ENCODE assay signal across 28 mouse cellular contexts in the genomic region with DNA sequence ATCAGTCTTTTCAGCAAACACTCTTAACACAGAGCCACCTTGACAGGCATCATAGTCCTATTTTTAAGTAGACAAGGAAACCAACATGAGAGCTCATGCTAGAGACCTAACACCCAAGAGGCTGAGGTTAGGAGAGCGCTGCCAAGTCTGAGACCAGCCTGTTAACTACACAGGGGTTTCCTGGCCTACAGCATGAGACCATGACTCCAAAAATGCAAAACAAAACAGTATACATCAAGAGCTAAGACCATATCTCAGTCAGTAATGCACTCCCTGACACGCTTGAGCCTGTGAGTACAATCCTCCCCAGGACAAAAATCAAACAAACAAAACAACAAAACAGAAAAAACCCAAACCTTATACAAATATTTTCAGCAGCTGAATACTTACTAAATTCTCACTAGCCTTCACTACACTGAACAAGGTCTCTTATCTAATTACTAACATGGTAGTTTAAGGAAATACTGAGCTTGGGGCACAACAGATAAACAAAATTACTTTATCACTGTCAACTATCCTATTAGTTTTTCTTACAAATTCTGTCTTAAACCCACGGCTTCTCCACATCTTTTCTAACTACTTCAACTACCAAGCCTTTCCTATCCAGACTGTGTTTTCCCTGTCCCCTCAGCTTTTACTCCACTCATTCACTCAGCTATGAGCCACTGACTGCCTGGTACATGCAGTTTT. TPM values are rescaled to one million over a fixed set of nuclear protein-coding genes. Genes with fewer than 3 reads are reported as not detected.
A peak's percentile ranks its signal among the peaks of the same experiment; 100 is the strongest.
DNase-seq lines count a peak whose midpoint lies in the region; ATAC-seq lines count a peak whose summit lies in the region.
"Had no signal": no experiment of that assay in that cellular context is flagged by ENCODE, and none has a peak within 500 bp of the region (broad histone marks: within the 10 kb centered on the region; RNA-seq: fewer than 3 reads in every experiment).

No protein-coding gene starts in this region.

- intact Hi-C loops in left cerebral cortex, postnatal 10 days (cut with DNase I), result no loop called here

- H3K27ac ChIP-seq in liver, embryonic 12.5 days, result no peak overlapping the region
- H3K27ac ChIP-seq: gastrocnemius, adult 2 months; heart, embryonic 15.5 days; hindbrain, embryonic 10.5 days; hindbrain, embryonic 14.5 days; hindbrain, postnatal 0 days had no signal

- no peaks in the 10 kb centered on the region for H3K27me3 ChIP-seq in liver, embryonic 12.5 days (replicated peaks)
- H3K27me3 ChIP-seq: CH12.LX; heart, embryonic 12.5 days; heart, embryonic 15.5 days had no signal

- WGBS in liver, embryonic 12.5 days (ENCODE audit: insufficient replicate concordance), result 49% methylated on average over 3 of the region's 3 CpGs

- no peak overlapping the region for H3K4me2 ChIP-seq in liver, embryonic 12.5 days
- H3K4me2 ChIP-seq: heart, embryonic 12.5 days; heart, embryonic 15.5 days; hindbrain, embryonic 14.5 days had no signal

- H3K9me3 ChIP-seq in liver, embryonic 12.5 days (replicated peaks), result no peaks in the 10 kb centered on the region
- H3K9me3 ChIP-seq: heart, embryonic 12.5 days; heart, embryonic 15.5 days; hindbrain, embryonic 10.5 days had no signal

- ATAC-seq in liver, embryonic 12.5 days, result peak; percentile 55; the same call in 1 of the 2 replicates
- ATAC-seq in erythroid progenitor cell, adult 5-6 weeks (replicated peaks; ENCODE audit: low FRiP score, poor library complexity, severe bottlenecking), result 0 out of 2 replicates have a peak, but pooled peaks have one; percentile 36
- ATAC-seq in megakaryocyte-erythroid progenitor cell, adult 5-6 weeks (replicated peaks; ENCODE audit: low FRiP score, low TSS enrichment, poor library complexity, severe bottlenecking), result peak; percentile 81
- ATAC-seq: activated CD4-positive, CD25-positive, alpha-beta regulatory T cell, adult 4 months; forebrain, embryonic 14.5 days; forebrain, postnatal 0 days; hindbrain, postnatal 0 days; inflammation-experienced regulatory T-cells, adult 6 months had no signal

- no peak overlapping the region for H3K9ac ChIP-seq in liver, embryonic 12.5 days
- H3K9ac ChIP-seq: forebrain, postnatal 0 days; heart, embryonic 12.5 days; heart, embryonic 15.5 days; hindbrain, embryonic 14.5 days had no signal

- H3K36me3 ChIP-seq in liver, embryonic 12.5 days, result no peaks in the 10 kb centered on the region
- H3K36me3 ChIP-seq: heart, embryonic 15.5 days had no signal

- no peak for DNase-seq in liver
- no peak for DNase-seq in kidney, postnatal 36 days
- no peak for DNase-seq in left cerebral cortex, postnatal 10 days (ENCODE audit: extremely low spot score in 1 of 2, low spot score in 2 of 2)
- DNase-seq: adrenal gland, adult 8-10 months; adrenal gland, postnatal 25 days; B cell, adult 2 months; cerebellum, adult 11-12 months; cerebellum, adult 8-10 months; cerebellum, postnatal 10 days; cerebellum, postnatal 36 days; forebrain, postnatal 0 days; gastrocnemius, adult 2 months; gastrocnemius, postnatal 14 days; heart, adult 18-20 months; heart, postnatal 10 days; heart, postnatal 36 days had no signal

- peaks cover 15% of the 10 kb centered on the region for H3K4me1 ChIP-seq in liver, embryonic 12.5 days

- H3K4me3 ChIP-seq in liver, embryonic 12.5 days, result no peak overlapping the region
- H3K4me3 ChIP-seq: gastrocnemius, adult 2 months; heart, embryonic 12.5 days; heart, embryonic 15.5 days; hindbrain, embryonic 10.5 days had no signal

RNA-seq across cellular contexts. Expression of gene Pou2f1, which starts 33.3 kb away (rescaled TPM):
- polyA plus RNA-seq in liver, embryonic 12.5 days (2016; fragmentation: Nextera tagmentation; extraction: Ambion mirVana), result 4.9 and 5.8 TPM in 2 replicates
- 40.4 and 54.1 TPM in 2 replicates for total RNA-seq in erythroid progenitor cell, adult 5-6 weeks (2015; ENCODE audit: low replicate concordance)
- total RNA-seq in erythroid progenitor cell, adult 5-6 weeks (2017; ENCODE audit: low replicate concordance), result 26.4 and 28.9 TPM in 2 replicates
- total RNA-seq in megakaryocyte-erythroid progenitor cell, adult 5-6 weeks (2014; fragmentation: Nextera tagmentation), result 28.8 and 37.0 TPM in 2 replicates
- total RNA-seq in megakaryocyte-erythroid progenitor cell, adult 5-6 weeks (2017), result 13.0 and 34.7 TPM in 2 replicates
- 10 to 100 TPM; 17.5 to 18.0 TPM for total RNA-seq in left cerebral cortex, postnatal 10 days (2021)
